Comparison of ENCODE assay signal across 8 mouse cellular contexts in the genomic region with DNA sequence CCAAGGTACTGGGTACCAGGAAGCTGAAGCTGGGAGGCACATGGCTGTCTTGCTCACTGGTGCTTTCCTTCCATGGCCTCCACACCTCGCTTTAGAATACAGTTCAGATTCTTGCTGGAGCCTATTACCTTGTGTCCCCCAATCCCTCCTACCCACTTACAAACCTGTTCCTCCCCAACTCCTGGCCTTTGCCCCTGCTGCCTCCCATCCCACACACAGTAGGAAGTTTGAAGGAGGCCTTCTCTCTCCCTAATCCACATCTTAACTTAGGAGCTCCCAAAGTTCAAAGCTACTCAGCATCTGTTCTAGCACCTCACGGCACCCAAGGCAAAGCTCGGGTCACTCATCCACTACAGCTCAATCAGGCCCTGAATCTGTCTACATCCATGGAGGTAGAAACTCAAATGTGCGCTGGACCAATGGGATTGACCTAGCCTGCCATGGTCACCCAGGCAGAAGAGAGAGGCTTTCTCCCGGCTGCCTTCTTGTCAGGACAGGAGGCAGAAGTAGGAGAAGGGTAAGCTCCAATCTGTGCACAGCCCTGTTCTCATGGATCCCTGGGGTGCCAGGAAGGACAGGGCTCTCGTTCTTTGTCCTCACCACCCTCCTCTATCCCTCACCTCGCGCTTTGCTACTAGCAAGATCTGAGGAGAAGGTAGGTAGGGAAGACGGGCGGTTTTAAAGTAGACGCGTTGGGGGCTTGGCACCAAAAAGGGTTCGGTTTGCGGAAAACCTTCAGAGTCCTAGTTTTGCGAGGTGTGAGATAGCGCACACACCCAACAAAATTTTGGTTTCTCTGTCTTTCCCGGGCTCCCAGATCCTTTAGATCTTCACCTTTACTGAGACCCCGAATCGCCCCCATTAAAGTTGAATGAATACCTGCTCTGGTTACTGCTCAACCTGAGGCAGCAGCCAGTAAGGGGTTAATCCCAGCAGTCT. TPM values are rescaled to one million over a fixed set of nuclear protein-coding genes. Genes with fewer than 3 reads are reported as not detected.
DNase-seq lines count a peak whose midpoint lies in the region; ATAC-seq and TF ChIP-seq lines count a peak whose summit lies in the region.

No protein-coding gene starts in this region.

- 7% methylated on average over 19 of the region's 19 CpGs for WGBS in liver, adult 2 months
- WGBS in forebrain, embryonic 12.5 days = 8% methylated on average over 19 of the region's 19 CpGs
- WGBS in kidney, postnatal 0 days = 6% methylated on average over 19 of the region's 19 CpGs
- 9% methylated on average over 19 of the region's 19 CpGs for WGBS in neural tube, embryonic 11.5 days

- H3K27me3 ChIP-seq in liver, adult 2 months (ENCODE audit: control insufficient read depth, insufficient read depth, low read length) = no peaks in the 10 kb centered on the region
- no peaks in the 10 kb centered on the region for H3K27me3 ChIP-seq in forebrain, embryonic 12.5 days
- no peaks in the 10 kb centered on the region for H3K27me3 ChIP-seq in kidney, postnatal 0 days (ENCODE audit: insufficient read depth, low read length)
- no peaks in the 10 kb centered on the region; the same call in 1 of the 2 replicates for H3K27me3 ChIP-seq in neural tube, embryonic 11.5 days (ENCODE audit: control insufficient read depth, insufficient read depth, low read length)

- peak overlapping the region; percentile 84 for H3K27ac ChIP-seq in liver, adult 2 months (replicated peaks; ENCODE audit: insufficient read depth, low read depth, low read length)
- peak overlapping the region; percentile 88 for H3K27ac ChIP-seq in forebrain, embryonic 12.5 days
- H3K27ac ChIP-seq in kidney, postnatal 0 days = peak overlapping the region; percentile 83
- no peak overlapping the region for H3K27ac ChIP-seq in neural tube, embryonic 11.5 days (ENCODE audit: low read depth, low read length)

- H3K4me2 ChIP-seq in forebrain, embryonic 12.5 days = peak overlapping the region; percentile 75
- H3K4me2 ChIP-seq in kidney, postnatal 0 days (ENCODE audit: low read length) = peak overlapping the region; percentile 88
- H3K4me2 ChIP-seq in neural tube, embryonic 11.5 days (ENCODE audit: low read depth) = peak overlapping the region; percentile 74

- peak overlapping the region; percentile 74 for H3K9ac ChIP-seq in liver, adult 2 months (ENCODE audit: low read depth, low read length)
- H3K9ac ChIP-seq in forebrain, embryonic 12.5 days = peak overlapping the region; percentile 69
- H3K9ac ChIP-seq in kidney, postnatal 0 days (ENCODE audit: low read depth, low read length) = peak overlapping the region; percentile 74
- H3K9ac ChIP-seq in neural tube, embryonic 11.5 days (ENCODE audit: low read length) = peak overlapping the region; percentile 68

- TF ChIP-seq CTCF in liver, adult 2 months (IDR thresholded peaks at IDR 0.05; ENCODE audit: low read depth, low read length) = no peak
- TF ChIP-seq CTCF in kidney, postnatal 0 days (IDR thresholded peaks at IDR 0.05; ENCODE audit: low read depth) = no peak

- no peaks in the 10 kb centered on the region for H3K79me2 ChIP-seq in liver, adult 2 months (ENCODE audit: control insufficient read depth, insufficient read depth, low read length)

- no peaks in the 10 kb centered on the region for H3K9me3 ChIP-seq in forebrain, embryonic 12.5 days
- H3K9me3 ChIP-seq in kidney, postnatal 0 days (replicated peaks; ENCODE audit: low read length) = no peaks in the 10 kb centered on the region
- no peaks in the 10 kb centered on the region for H3K9me3 ChIP-seq in neural tube, embryonic 11.5 days (ENCODE audit: control insufficient read depth, low read length)

- peak; percentile 23 for DNase-seq in liver, adult 2 months (ENCODE audit: extremely low read depth, low read depth, low spot score)
- DNase-seq in liver (no peak), adipocyte (ENCODE audit: low spot score) (peak; percentile 56)
- peak; percentile 22 for DNase-seq in kidney, postnatal 0 days (ENCODE audit: low spot score)
- DNase-seq in neural tube, embryonic 11.5 days (ENCODE audit: low spot score) = no peak

- peak; percentile 40 for ATAC-seq in forebrain, embryonic 12.5 days (ENCODE audit: low FRiP score)
- ATAC-seq in kidney, postnatal 0 days (replicated peaks; ENCODE audit: low FRiP score, low read depth) = no peak; the same call in 1 of the 2 replicates
- peak; percentile 33; the same call in 1 of the 2 replicates for ATAC-seq in neural tube, embryonic 11.5 days (ENCODE audit: insufficient read depth, low FRiP score, low TSS enrichment)
- ATAC-seq in CD4-positive, CD25-positive, alpha-beta regulatory T cell, adult 4 months = no peak
- ATAC-seq in megakaryocyte progenitor cell, adult 5-6 weeks (replicated peaks; ENCODE audit: poor library complexity) = no peak

- no peak for TF ChIP-seq POLR2A in liver, adult 2 months (IDR thresholded peaks at IDR 0.05; ENCODE audit: extremely low read depth, insufficient read depth, low read length)

- H3K4me3 ChIP-seq in liver, adult 2 months (ENCODE audit: insufficient read depth, low read depth, low read length) = peak overlapping the region; percentile 58
- peak overlapping the region; percentile 51 for H3K4me3 ChIP-seq in forebrain, embryonic 12.5 days (replicated peaks)
- peak overlapping the region; percentile 56 for H3K4me3 ChIP-seq in kidney, postnatal 0 days (replicated peaks; ENCODE audit: low read depth, low read length)
- H3K4me3 ChIP-seq in neural tube, embryonic 11.5 days (ENCODE audit: low read depth, low read length) = peak overlapping the region; percentile 47

- H3K36me3 ChIP-seq in liver, adult 2 months (ENCODE audit: control insufficient read depth, insufficient read depth, low read length) = no peaks in the 10 kb centered on the region
- H3K36me3 ChIP-seq in forebrain, embryonic 12.5 days (replicated peaks) = peaks cover 14% of the 10 kb centered on the region
- peaks cover 4% of the 10 kb centered on the region; the same call in 1 of the 2 replicates for H3K36me3 ChIP-seq in kidney, postnatal 0 days (ENCODE audit: insufficient read depth, low read length)
- no peaks in the 10 kb centered on the region for H3K36me3 ChIP-seq in neural tube, embryonic 11.5 days (ENCODE audit: control insufficient read depth, insufficient read depth, low read length)

- H3K4me1 ChIP-seq in liver, adult 2 months (ENCODE audit: control insufficient read depth, insufficient read depth, low read length) = peaks cover 7% of the 10 kb centered on the region; the same call in 1 of the 2 replicates
- H3K4me1 ChIP-seq in forebrain, embryonic 12.5 days = peaks cover 15% of the 10 kb centered on the region
- no peaks in the 10 kb centered on the region; the same call in 1 of the 2 replicates for H3K4me1 ChIP-seq in kidney, postnatal 0 days (replicated peaks; ENCODE audit: insufficient read depth, low read length)
- peaks cover 7% of the 10 kb centered on the region; the same call in 1 of the 2 replicates for H3K4me1 ChIP-seq in neural tube, embryonic 11.5 days (ENCODE audit: control insufficient read depth, insufficient read depth, low read length)

RNA-seq across cellular contexts. Expression of a gene that starts 0.6 kb away (rescaled TPM):
- 4.0 and 4.2 TPM in 2 replicates for total RNA-seq in liver, adult 2 months (2014; rRNA removed)
- polyA plus RNA-seq in liver, adult 2 months (2012; rRNA removed) = 6.6 and 7.2 TPM in 2 replicates
- polyA plus RNA-seq in forebrain, embryonic 12.5 days (2016; fragmentation: Nextera tagmentation; extraction: Ambion mirVana) = 6.1 TPM in 2 replicates
- polyA plus RNA-seq in kidney, postnatal 0 days (2015; fragmentation: Nextera tagmentation; extraction: Ambion mirVana) = 7.7 and 8.1 TPM in 2 replicates
- 6.6 TPM in 2 replicates for polyA plus RNA-seq in neural tube, embryonic 11.5 days (2014; fragmentation: Nextera tagmentation; extraction: Ambion mirVana)
- 10 to 100 TPM; 23.4 to 43.1 TPM for polyA plus RNA-seq in CD4-positive, CD25-positive, alpha-beta regulatory T cell, adult 4 months (2017; shearing (Covaris generic))
- total RNA-seq in megakaryocyte progenitor cell, adult 5-6 weeks (2015) = 3.5 and 4.1 TPM in 2 replicates
- total RNA-seq in megakaryocyte progenitor cell, adult 5-6 weeks (2017) = 2.4 and 4.9 TPM in 2 replicates

RNA-seq across cellular contexts. Expression of a gene that starts 10.7 kb away (rescaled TPM):
- 22.7 and 23.6 TPM in 2 replicates for total RNA-seq in liver, adult 2 months (2014; rRNA removed)
- 73.5 and 86.9 TPM in 2 replicates for polyA plus RNA-seq in liver, adult 2 months (2012; rRNA removed)
- polyA plus RNA-seq in forebrain, embryonic 12.5 days (2016; fragmentation: Nextera tagmentation; extraction: Ambion mirVana) = 108 TPM in 2 replicates
- 126 and 133 TPM in 2 replicates for polyA plus RNA-seq in kidney, postnatal 0 days (2015; fragmentation: Nextera tagmentation; extraction: Ambion mirVana)
- polyA plus RNA-seq in neural tube, embryonic 11.5 days (2014; fragmentation: Nextera tagmentation; extraction: Ambion mirVana) = 97.8 and 99.0 TPM in 2 replicates
- 100 to 1,000 TPM; 295 to 389 TPM for polyA plus RNA-seq in CD4-positive, CD25-positive, alpha-beta regulatory T cell, adult 4 months (2017; shearing (Covaris generic))
- total RNA-seq in megakaryocyte progenitor cell, adult 5-6 weeks (2015) = 74.4 and 76.3 TPM in 2 replicates
- total RNA-seq in megakaryocyte progenitor cell, adult 5-6 weeks (2017) = 92.0 and 128 TPM in 2 replicates

RNA-seq across cellular contexts. Expression of a gene that starts 17.0 kb away (rescaled TPM):
- 25.8 and 28.1 TPM in 2 replicates for total RNA-seq in liver, adult 2 months (2014; rRNA removed)
- 67.1 and 122 TPM in 2 replicates for polyA plus RNA-seq in liver, adult 2 months (2012; rRNA removed)
- 50.8 and 52.1 TPM in 2 replicates for polyA plus RNA-seq in forebrain, embryonic 12.5 days (2016; fragmentation: Nextera tagmentation; extraction: Ambion mirVana)
- polyA plus RNA-seq in kidney, postnatal 0 days (2015; fragmentation: Nextera tagmentation; extraction: Ambion mirVana) = 47.7 and 53.9 TPM in 2 replicates
- 23.9 and 29.4 TPM in 2 replicates for polyA plus RNA-seq in neural tube, embryonic 11.5 days (2014; fragmentation: Nextera tagmentation; extraction: Ambion mirVana)
- polyA plus RNA-seq in CD4-positive, CD25-positive, alpha-beta regulatory T cell, adult 4 months (2017; shearing (Covaris generic)) = 100 to 1,000 TPM in 1 of 2 experiments, 10 to 100 TPM in 1; 41.1 to 119 TPM
- 42.4 and 53.8 TPM in 2 replicates for total RNA-seq in megakaryocyte progenitor cell, adult 5-6 weeks (2015)
- 50.6 and 61.7 TPM in 2 replicates for total RNA-seq in megakaryocyte progenitor cell, adult 5-6 weeks (2017)

Comparison
In these comparisons a context has a peak if more than half of its experiments do, and no peak if none do; other contexts are left out.
1. DNase-seq: peak in liver, adult 2 months (single experiment), adipocyte (single experiment) and kidney, postnatal 0 days (single experiment); none in liver (single experiment) and neural tube, embryonic 11.5 days (single experiment).
2. ATAC-seq: peak in forebrain, embryonic 12.5 days (single experiment) and neural tube, embryonic 11.5 days (single experiment); none in kidney, postnatal 0 days (single experiment), CD4-positive, CD25-positive, alpha-beta regulatory T cell, adult 4 months (single experiment) and megakaryocyte progenitor cell, adult 5-6 weeks (single experiment).
3. Peak in every context shown above with its lines, with median percentiles within 50 percentile points of each other: H3K4me3 ChIP-seq, H3K9ac ChIP-seq and H3K4me2 ChIP-seq.